Mouse (Mus musculus): ENCODE results near the gene Prcd. TPM values are rescaled to one million over a fixed set of nuclear protein-coding genes. Genes with fewer than 3 reads are reported as not detected.

Gene Prcd
- polyA plus RNA-seq, 1 experiment: 0.44 TPM

DNA sequence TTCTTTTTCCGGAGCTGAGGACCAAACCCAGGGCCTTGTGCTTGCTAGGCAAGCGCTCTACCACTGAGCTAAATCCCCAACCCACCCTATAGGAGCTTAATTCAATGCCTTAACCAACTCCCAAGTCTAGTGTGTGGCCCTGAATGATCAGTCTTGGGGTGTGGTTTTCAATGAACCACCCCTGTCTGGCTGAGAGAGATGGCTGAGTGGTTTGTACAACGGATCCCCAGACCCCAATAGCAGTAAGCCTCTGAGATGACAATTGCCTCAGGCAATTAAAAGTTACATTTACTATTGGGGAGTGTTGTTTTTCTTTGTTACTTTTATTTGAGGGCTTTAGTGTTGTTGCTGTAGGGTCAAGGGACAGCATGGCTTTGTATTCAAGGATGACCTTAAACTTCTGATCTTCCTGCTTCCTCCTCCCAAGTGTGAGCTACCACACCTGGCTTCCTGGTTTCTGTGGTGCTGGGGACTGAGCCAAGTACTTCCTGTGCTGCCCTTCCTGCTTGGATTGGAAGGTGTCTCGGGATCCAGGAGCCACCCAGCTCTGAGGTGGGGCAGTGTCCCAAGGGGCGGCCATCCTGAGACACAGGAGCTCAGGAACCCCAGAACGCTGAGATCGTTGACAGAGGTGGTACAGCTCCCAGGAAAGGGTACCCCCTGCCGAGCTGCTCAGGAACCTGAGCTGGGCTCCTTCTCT lies 51.2 kb downstream of the Prcd start:
- Histone ChIP-seq H3K27ac (ENCODE audit: insufficient read depth, low read depth, low read length) (no peak overlapping the region), H3K4me3 (ENCODE audit: insufficient read depth, low read depth, low read length) (no peak overlapping the region)
- no peak for DNase-seq

DNA sequence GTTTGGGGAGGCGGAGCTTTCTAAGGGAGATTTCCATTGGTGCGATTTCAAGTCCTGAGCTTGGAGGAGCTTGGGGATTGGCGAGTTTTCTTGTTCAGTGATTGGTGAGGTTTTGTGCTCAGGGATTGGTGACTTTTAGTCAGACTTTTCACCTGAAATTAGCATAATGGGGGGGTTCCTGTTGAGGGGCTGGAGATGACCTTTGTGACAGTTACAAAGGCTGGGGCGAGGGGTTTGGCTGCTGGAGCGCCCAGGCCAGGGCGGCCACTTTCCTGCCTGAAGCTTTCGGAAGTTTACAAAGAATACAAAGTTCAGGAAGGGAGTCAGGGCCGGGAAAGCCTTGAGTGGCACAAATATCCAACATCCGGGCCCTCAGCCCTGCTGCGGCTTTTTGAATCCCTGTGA lies 51.9 kb downstream of the Prcd start:
- Histone ChIP-seq H3K27me3 (replicated peaks; ENCODE audit: control insufficient read depth, insufficient read depth, low read length) (no peaks in the 10 kb centered on the region), H3K36me3 (ENCODE audit: control insufficient read depth, insufficient read depth, low read length) (no peaks in the 10 kb centered on the region), H3K4me1 (ENCODE audit: control insufficient read depth, insufficient read depth, low read length) (peaks cover 6% of the 10 kb centered on the region; the same call in 1 of the 2 replicates), H3K4me3 (ENCODE audit: insufficient read depth, low read depth, low read length) (no peak overlapping the region), H3K27ac (ENCODE audit: insufficient read depth, low read depth, low read length) (no peak overlapping the region)
- WGBS: 84% methylated on average over 10 of the region's 10 CpGs
- DNase-seq: no peak
- TF ChIP-seq CTCF (conservative IDR thresholded peaks at IDR 0.05; ENCODE audit: insufficient read depth, insufficient read length, low read depth, low read length) (no peak), POLR2A (IDR thresholded peaks at IDR 0.05; ENCODE audit: low read depth, low read length) (no peak)

More for the DNA sequence above, 51.2 kb downstream of the Prcd start:
- H3K4me1 ChIP-seq (ENCODE audit: control insufficient read depth, insufficient read depth, low read length): peaks cover 6% of the 10 kb centered on the region; the same call in 1 of the 2 replicates
- H3K27me3 ChIP-seq (replicated peaks; ENCODE audit: control insufficient read depth, insufficient read depth, low read length): no peaks in the 10 kb centered on the region
- WGBS: 89% methylated on average over 8 of the region's 8 CpGs
- H3K36me3 ChIP-seq (ENCODE audit: control insufficient read depth, insufficient read depth, low read length): no peaks in the 10 kb centered on the region
- no peak for TF ChIP-seq CTCF (conservative IDR thresholded peaks at IDR 0.05; ENCODE audit: insufficient read depth, insufficient read length, low read depth, low read length)
- no peak for TF ChIP-seq POLR2A (IDR thresholded peaks at IDR 0.05; ENCODE audit: low read depth, low read length)

DNA sequence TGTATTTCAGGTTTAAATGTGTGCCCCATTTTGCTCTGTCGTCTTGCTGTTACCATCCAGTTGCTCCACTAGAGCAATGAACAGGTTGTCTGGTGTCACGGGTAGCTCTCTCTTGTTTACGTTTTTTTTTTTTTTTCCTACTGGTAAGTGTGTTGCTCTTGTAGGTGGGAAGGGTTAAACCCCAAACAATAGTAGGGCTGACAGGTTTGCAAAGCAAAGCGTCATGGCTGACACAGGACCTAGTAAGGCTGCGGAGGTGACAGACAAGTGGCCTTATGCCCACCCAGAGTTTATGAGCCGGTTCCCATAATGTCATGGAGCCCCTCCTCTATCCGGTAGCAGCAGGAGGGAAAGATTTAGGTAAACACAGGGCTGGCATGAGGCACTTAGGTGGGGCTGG lies 53.0 kb downstream of the Prcd start:
- H3K4me1 ChIP-seq (ENCODE audit: control insufficient read depth, insufficient read depth, low read length): peaks cover 4% of the 10 kb centered on the region; the same call in 1 of the 2 replicates
- no peaks in the 10 kb centered on the region for H3K36me3 ChIP-seq (ENCODE audit: control insufficient read depth, insufficient read depth, low read length)
- H3K4me3 ChIP-seq (ENCODE audit: insufficient read depth, low read depth, low read length): no peak overlapping the region
- H3K27me3 ChIP-seq (replicated peaks; ENCODE audit: control insufficient read depth, insufficient read depth, low read length): no peaks in the 10 kb centered on the region
- no peak for TF ChIP-seq POLR2A (IDR thresholded peaks at IDR 0.05; ENCODE audit: low read depth, low read length)
- no peak for TF ChIP-seq CTCF (conservative IDR thresholded peaks at IDR 0.05; ENCODE audit: insufficient read depth, insufficient read length, low read depth, low read length)
- WGBS: 55% methylated on average over 7 of the region's 7 CpGs
- DNase-seq: no peak
- no peak overlapping the region for H3K27ac ChIP-seq (ENCODE audit: insufficient read depth, low read depth, low read length)

DNA sequence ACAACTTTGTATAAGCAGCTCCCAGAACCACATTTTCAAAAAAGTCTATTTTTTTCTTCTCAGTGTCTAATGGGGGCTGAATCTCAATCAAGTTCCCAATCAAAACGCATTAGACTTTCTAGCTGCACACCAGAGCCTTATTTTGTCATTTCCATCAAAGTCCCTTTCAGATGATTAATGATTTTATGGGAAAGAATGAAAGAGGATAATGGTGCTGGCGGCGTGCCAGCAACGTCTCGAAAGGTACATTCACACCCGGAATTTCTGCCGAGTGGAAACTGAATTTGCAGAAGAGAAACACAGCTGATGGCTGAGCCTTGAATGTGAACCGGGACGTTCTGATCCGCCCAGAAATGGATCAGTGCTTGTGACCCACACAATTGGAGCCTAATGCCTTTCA lies 56.8 kb downstream of the Prcd start:
- Histone ChIP-seq H3K27me3 (replicated peaks; ENCODE audit: control insufficient read depth, insufficient read depth, low read length) (no peaks in the 10 kb centered on the region), H3K36me3 (ENCODE audit: control insufficient read depth, insufficient read depth, low read length) (no peaks in the 10 kb centered on the region), H3K4me1 (ENCODE audit: control insufficient read depth, insufficient read depth, low read length) (peaks cover 3% of the 10 kb centered on the region; the same call in 1 of the 2 replicates), H3K27ac (ENCODE audit: insufficient read depth, low read depth, low read length) (no peak overlapping the region), H3K4me3 (ENCODE audit: insufficient read depth, low read depth, low read length) (no peak overlapping the region)
- 46% methylated on average over 10 of the region's 10 CpGs for WGBS
- DNase-seq: no peak
- no peak for TF ChIP-seq CTCF (conservative IDR thresholded peaks at IDR 0.05; ENCODE audit: insufficient read depth, insufficient read length, low read depth, low read length)
- TF ChIP-seq POLR2A (IDR thresholded peaks at IDR 0.05; ENCODE audit: low read depth, low read length): no peak

DNA sequence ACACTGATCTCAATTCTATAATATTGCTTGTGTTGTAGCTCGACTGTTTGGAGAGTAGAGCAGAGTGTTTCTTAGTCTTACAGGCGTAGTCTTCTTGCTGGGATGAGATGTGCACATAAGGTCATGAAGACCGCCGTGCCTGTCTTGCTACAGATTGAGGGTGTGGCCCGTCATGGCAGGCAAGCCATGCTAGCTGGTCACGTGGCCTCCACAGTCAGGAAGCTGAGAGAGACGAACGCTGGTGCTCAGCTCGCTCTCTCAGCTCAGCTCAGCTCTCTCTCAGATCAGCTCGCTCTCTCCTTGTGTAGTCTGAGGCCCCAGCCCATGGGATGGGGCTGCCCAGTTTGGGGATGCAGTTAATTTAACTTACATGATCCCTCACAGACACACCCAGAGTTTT lies 57.5 kb downstream of the Prcd start:
- DNase-seq: no peak

DNA sequence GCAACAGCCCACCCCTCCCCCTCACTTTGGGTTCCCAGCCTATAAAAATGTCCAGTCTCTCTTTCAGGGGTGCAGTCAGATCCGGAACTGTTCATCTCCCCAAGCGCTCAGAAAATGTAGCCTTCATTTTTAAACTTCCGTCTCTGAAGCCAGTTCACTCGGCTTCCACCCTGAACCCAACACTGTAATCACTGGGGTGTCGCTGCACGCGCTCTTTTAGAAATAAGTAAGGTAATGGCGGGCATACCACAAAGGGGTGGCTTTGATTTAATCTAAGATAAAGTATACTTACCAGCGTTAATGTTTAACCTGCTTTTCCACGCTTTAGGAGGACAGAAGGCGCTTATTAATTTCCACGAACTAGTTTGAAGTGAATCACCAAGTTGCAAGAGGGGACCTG lies 60.7 kb downstream of the Prcd start:
- peak overlapping the region; percentile 74 for H3K27ac ChIP-seq (ENCODE audit: insufficient read depth, low read depth, low read length)
- WGBS: 60% methylated on average over 12 of the region's 12 CpGs
- peak; percentile 43 for DNase-seq
- TF ChIP-seq POLR2A (IDR thresholded peaks at IDR 0.05; ENCODE audit: low read depth, low read length) (no peak), CTCF (conservative IDR thresholded peaks at IDR 0.05; ENCODE audit: insufficient read depth, insufficient read length, low read depth, low read length) (no peak)
- no peak overlapping the region for H3K4me3 ChIP-seq (ENCODE audit: insufficient read depth, low read depth, low read length)
- no peaks in the 10 kb centered on the region for H3K36me3 ChIP-seq (ENCODE audit: control insufficient read depth, insufficient read depth, low read length)
- H3K4me1 ChIP-seq (ENCODE audit: control insufficient read depth, insufficient read depth, low read length): peaks cover 3% of the 10 kb centered on the region; the same call in 1 of the 2 replicates
- H3K27me3 ChIP-seq (replicated peaks; ENCODE audit: control insufficient read depth, insufficient read depth, low read length): no peaks in the 10 kb centered on the region

More for the DNA sequence above, 57.5 kb downstream of the Prcd start:
- Histone ChIP-seq H3K27me3 (replicated peaks; ENCODE audit: control insufficient read depth, insufficient read depth, low read length) (no peaks in the 10 kb centered on the region), H3K4me3 (ENCODE audit: insufficient read depth, low read depth, low read length) (no peak overlapping the region), H3K36me3 (ENCODE audit: control insufficient read depth, insufficient read depth, low read length) (no peaks in the 10 kb centered on the region), H3K27ac (ENCODE audit: insufficient read depth, low read depth, low read length) (no peak overlapping the region), H3K4me1 (ENCODE audit: control insufficient read depth, insufficient read depth, low read length) (peaks cover 3% of the 10 kb centered on the region; the same call in 1 of the 2 replicates)
- 91% methylated on average over 10 of the region's 10 CpGs for whole genome bisulfite sequencing
- TF ChIP-seq POLR2A (IDR thresholded peaks at IDR 0.05; ENCODE audit: low read depth, low read length) (no peak), CTCF (conservative IDR thresholded peaks at IDR 0.05; ENCODE audit: insufficient read depth, insufficient read length, low read depth, low read length) (no peak)

Other genes with a start within 250 kb of the Prcd start
- 2.5 and 2.9 TPM in 2 replicates for gene Rnf157, start 240.5 kb upstream of the Prcd start, polyA plus RNA-seq (2012; rRNA removed)
- gene Ubald2, start 219.4 kb upstream of the Prcd start, polyA plus RNA-seq (2012; rRNA removed): 195 and 211 TPM in 2 replicates
- 0.08 and 0.24 TPM in 2 replicates for gene Qrich2, start 187.3 kb upstream of the Prcd start, polyA plus RNA-seq (2012; rRNA removed)
- 87.5 and 91.1 TPM in 2 replicates for gene Prpsap1, start 159.3 kb upstream of the Prcd start, polyA plus RNA-seq (2012; rRNA removed)
- 9.9 and 12.0 TPM in 2 replicates for gene Sphk1, start 122.6 kb upstream of the Prcd start, polyA plus RNA-seq (2012; rRNA removed)
- gene Ube2o, start 72.1 kb upstream of the Prcd start, polyA plus RNA-seq (2012; rRNA removed): 10.3 and 10.8 TPM in 2 replicates
- gene Aanat, start 67.1 kb upstream of the Prcd start, polyA plus RNA-seq (2012; rRNA removed): not detected in 2 replicates
- 18.0 and 19.1 TPM in 2 replicates for gene Rhbdf2, start 26.5 kb upstream of the Prcd start, polyA plus RNA-seq (2012; rRNA removed)
- 16.2 and 21.0 TPM in 2 replicates for gene Cygb, start 779 bp downstream of the Prcd start, polyA plus RNA-seq (2012; rRNA removed)
- gene St6galnac1, start 122.0 kb downstream of the Prcd start, polyA plus RNA-seq (2012; rRNA removed): 0.69 and 1.1 TPM in 2 replicates
- 11.3 TPM in 2 replicates for gene Mxra7, start 174.5 kb downstream of the Prcd start, polyA plus RNA-seq (2012; rRNA removed)
- 26.8 and 32.8 TPM in 2 replicates for gene Mettl23, start 189.7 kb downstream of the Prcd start, polyA plus RNA-seq (2012; rRNA removed)
- 19.6 and 20.9 TPM in 2 replicates for gene Jmjd6, start 189.9 kb downstream of the Prcd start, polyA plus RNA-seq (2012; rRNA removed)
- gene Mfsd11, start 198.9 kb downstream of the Prcd start, polyA plus RNA-seq (2012; rRNA removed): 44.9 and 48.5 TPM in 2 replicates
- 214 and 336 TPM in 2 replicates for gene Srsf2, start 199.6 kb downstream of the Prcd start, polyA plus RNA-seq (2012; rRNA removed)

Measured in kidney, adult 2 months (tissue).